Mouse (Mus musculus) testis, adult 2 months (tissue): ENCODE measurements around the gene Dbi. TPM values are rescaled to one million over a fixed set of nuclear protein-coding genes. Genes with fewer than 3 reads are reported as not detected.

ENCODE experiments used
- H3K27ac ChIP-seq: fragments of 200-500 bp; 2 replicates; pipeline ENCODE4 v1.5.1; 2012; ENCODE audit warnings: low read depth, low read length; ENCODE audit not compliant: control insufficient read depth, insufficient read depth
- H3K27me3 ChIP-seq: fragments of 200-500 bp; 2 replicates; pipeline ENCODE4 v1.6.1; 2012; ENCODE audit warnings: mild to moderate bottlenecking, low read length, moderate library complexity; ENCODE audit not compliant: control insufficient read depth, insufficient read depth
- H3K36me3 ChIP-seq: fragments of 200-500 bp; 2 replicates; pipeline ENCODE4 v1.6.1; 2012; ENCODE audit warnings: mild to moderate bottlenecking, low read length; ENCODE audit not compliant: control insufficient read depth, insufficient read depth
- H3K4me1 ChIP-seq: fragments of 200-500 bp; 2 replicates; pipeline ENCODE4 v1.6.1; 2012; ENCODE audit warnings: low read length; ENCODE audit not compliant: control insufficient read depth, insufficient read depth
- H3K4me3 ChIP-seq: fragments of 200-500 bp; 2 replicates; pipeline ENCODE4 v1.5.1; 2012; ENCODE audit warnings: low read depth, mild to moderate bottlenecking, low read length, moderate library complexity, mixed read lengths; ENCODE audit not compliant: control insufficient read depth
- CTCF ChIP-seq: fragments of 200-500 bp; IDR thresholded peaks from 2 replicates; pipeline ENCODE4 v1.5.1; 2012; ENCODE audit warnings: low read depth, mild to moderate bottlenecking, inconsistent platforms, low read length, moderate library complexity; ENCODE audit not compliant: control insufficient read depth, insufficient read depth, insufficient replicate concordance
- POLR2A ChIP-seq: fragments of 200-500 bp; IDR thresholded peaks from 2 replicates; pipeline ENCODE4 v1.6.1; 2012; ENCODE audit warnings: low read depth, mild to moderate bottlenecking, inconsistent platforms, low read length, moderate library complexity; ENCODE audit not compliant: control insufficient read depth
- polyA plus RNA-seq: library from polyadenylated mRNA; depleted of rRNA; stranded (reverse); fragments of >200 nt; gene quantifications from 2 replicates; pipeline ENCODE4 v1.2.3, GENCODE M21; 2012

Dbi gene
- polyA plus RNA-seq, 1 experiment: 90.5 TPM

DNA sequence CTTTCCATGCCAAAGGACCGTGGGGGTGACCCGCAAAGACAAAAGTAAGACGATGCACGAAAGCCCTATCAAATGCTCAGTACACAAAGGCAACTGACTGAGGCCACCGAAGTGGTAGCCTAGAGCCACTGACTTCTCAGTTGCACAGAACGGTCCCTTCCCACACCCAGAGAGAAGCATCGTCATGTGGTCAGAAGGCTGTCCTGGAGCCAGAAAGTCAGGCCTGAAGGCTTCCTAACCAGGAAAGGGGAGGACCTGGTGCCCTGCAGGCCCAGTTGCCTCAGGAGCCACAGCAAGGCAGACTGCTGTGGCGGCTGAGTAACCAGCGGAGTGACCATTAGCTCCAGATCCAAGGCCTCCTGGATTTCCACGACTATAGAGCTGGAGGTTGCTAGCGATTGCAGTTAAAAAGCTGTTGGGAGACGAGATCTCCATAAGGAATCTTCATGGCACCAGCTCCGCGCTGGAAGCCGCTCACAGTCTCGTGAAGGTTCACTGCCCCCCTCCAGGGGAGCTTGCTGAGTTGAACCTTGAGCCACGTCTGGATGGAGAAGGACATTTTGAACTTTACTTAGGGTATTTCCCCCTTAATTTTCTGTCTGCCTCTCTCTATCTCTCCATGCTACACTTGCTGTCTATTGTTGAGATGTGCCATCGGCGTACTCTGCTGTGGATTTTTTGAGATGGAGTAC lies 11.0 kb downstream of the Dbi start:
- Histone ChIP-seq H3K36me3 (no peaks in the 10 kb centered on the region), H3K4me1 (no peaks in the 10 kb centered on the region), H3K27me3 (no peaks in the 10 kb centered on the region), H3K27ac (no peak overlapping the region), H3K4me3 (no peak overlapping the region)
- no peak for TF ChIP-seq CTCF
- TF ChIP-seq POLR2A: no peak

GRCm38 (mm10) chr1:120105556-120105959 lies 15.3 kb downstream of the Dbi start:
- Histone ChIP-seq H3K36me3 (no peaks in the 10 kb centered on the region), H3K27ac (no peak overlapping the region), H3K4me3 (no peak overlapping the region), H3K27me3 (no peaks in the 10 kb centered on the region), H3K4me1 (no peaks in the 10 kb centered on the region)
- TF ChIP-seq POLR2A: no peak
- no peak for TF ChIP-seq CTCF

- TF ChIP-seq POLR2A: no peak
- no peak for TF ChIP-seq CTCF
- Histone ChIP-seq H3K36me3 (no peaks in the 10 kb centered on the region), H3K4me3 (no peak overlapping the region), H3K27ac (no peak overlapping the region), H3K4me1 (no peaks in the 10 kb centered on the region), H3K27me3 (no peaks in the 10 kb centered on the region)
Measured at GRCm38 (mm10) chr1:120101227-120101609, 19.7 kb downstream of the Dbi start.

DNA sequence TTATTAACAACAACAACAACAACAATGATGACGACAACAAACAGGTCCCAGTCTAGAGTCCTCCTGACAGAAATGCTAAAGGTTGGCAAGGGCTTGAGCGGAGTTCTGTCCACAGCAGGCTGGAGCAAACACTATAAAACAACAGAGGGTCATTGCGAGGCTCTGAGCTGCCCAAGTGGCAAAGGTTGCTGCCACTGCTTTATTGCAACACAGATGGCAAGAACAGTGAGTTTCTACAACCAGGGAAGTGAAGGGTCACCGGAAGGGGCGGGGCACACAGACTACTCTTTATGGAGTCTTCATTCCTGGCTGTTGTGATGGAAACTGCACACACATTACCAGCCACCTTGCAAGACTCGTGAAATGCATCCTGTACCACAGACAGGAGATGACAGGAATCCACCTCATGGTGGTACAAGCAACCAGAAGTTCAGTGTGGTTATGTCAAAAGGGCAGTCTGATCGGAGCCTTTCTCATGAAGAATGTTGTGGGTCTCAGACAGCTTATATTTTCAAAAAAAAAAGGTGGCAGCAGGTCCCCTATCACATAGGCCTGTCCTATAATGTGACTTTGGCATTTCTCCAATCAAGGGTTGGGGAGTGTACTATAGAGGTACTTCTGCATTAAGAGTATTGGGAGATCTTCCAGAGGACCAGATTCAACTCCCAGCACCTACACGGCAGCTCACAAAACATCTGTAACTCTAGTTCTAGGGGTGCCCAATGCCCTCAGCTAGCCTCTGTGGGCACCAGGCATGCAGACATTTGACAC lies 20.2 kb downstream of the Dbi start:
- no peak overlapping the region for H3K4me3 ChIP-seq
- H3K4me1 ChIP-seq: no peaks in the 10 kb centered on the region

DNA sequence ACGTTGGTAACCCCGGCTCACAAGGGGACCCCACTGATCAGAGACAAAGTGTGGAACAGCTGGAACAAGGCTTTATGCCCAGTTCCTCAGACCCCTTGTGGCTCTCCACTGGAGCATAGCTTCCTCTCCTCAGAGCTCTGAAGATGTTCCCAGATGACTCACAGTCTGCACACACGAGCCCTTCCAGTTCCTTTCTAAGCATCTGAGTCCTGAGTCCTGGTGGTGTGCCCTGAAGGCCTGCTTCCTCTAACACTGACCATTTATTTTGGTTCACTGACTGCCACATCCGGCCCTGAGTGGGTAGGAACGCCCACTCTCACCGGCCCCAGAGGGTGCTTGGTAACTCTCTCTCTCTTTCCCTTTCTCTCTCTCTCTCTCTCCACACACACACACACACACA lies 21.4 kb downstream of the Dbi start:
- H3K36me3 ChIP-seq: no peaks in the 10 kb centered on the region
- TF ChIP-seq CTCF: no peak
- no peak for TF ChIP-seq POLR2A
- no peaks in the 10 kb centered on the region for H3K4me1 ChIP-seq
- no peak overlapping the region for H3K4me3 ChIP-seq
- H3K27me3 ChIP-seq: no peaks in the 10 kb centered on the region
- H3K27ac ChIP-seq: no peak overlapping the region

More for the DNA sequence above, 20.2 kb downstream of the Dbi start:
- Histone ChIP-seq H3K27me3 (no peaks in the 10 kb centered on the region), H3K27ac (no peak overlapping the region), H3K36me3 (no peaks in the 10 kb centered on the region)
- TF ChIP-seq CTCF (no peak), POLR2A (no peak)

DNA sequence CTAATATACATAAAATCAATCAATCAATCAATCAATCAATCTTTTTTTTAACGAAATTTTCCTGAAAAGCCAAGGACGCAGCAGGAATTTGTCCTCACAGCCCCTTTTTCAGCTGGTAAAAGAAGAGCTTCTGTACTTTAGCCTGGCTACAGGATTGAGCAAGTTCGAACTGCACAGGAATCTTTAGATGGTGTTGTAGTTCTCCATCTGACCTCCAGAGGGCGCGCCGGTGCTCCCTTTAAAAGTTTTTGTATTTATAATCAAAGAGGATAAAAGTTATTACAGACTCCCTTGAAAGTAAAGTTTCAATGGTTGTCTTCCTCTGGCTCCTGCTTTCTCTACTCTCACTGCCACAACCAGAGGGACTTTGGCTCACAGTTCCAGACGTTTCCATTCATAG lies 22.6 kb downstream of the Dbi start:
- Histone ChIP-seq H3K4me1 (no peaks in the 10 kb centered on the region), H3K27ac (no peak overlapping the region), H3K27me3 (no peaks in the 10 kb centered on the region), H3K4me3 (no peak overlapping the region), H3K36me3 (no peaks in the 10 kb centered on the region)
- TF ChIP-seq CTCF: peak; percentile 43; the same call in 1 of the 2 replicates
- TF ChIP-seq POLR2A: no peak

- Histone ChIP-seq H3K27me3 (no peaks in the 10 kb centered on the region), H3K36me3 (no peaks in the 10 kb centered on the region), H3K4me3 (no peak overlapping the region), H3K27ac (no peak overlapping the region), H3K4me1 (no peaks in the 10 kb centered on the region)
- TF ChIP-seq CTCF: no peak
- no peak for TF ChIP-seq POLR2A
Measured at GRCm38 (mm10) chr1:120094920-120095319, 26.0 kb downstream of the Dbi start.
